Mouse (Mus musculus): Measurements from ENCODE around the gene Zbtb38. TPM values are rescaled to one million over a fixed set of nuclear protein-coding genes. Genes with fewer than 3 reads are reported as not detected.
"Not testable (repeated sequence)": the region's sequence is repeated elsewhere in the genome, so short reads cannot be mapped to it uniquely, and the experiment has no call there.

Gene Zbtb38
- polyA plus RNA-seq, 1 experiment from 2014 or later = 21.0 TPM

GRCm38 (mm10) chr9:96659801-96660200 lies 92.8 kb downstream of the Zbtb38 start:
- no peak for DNase-seq (ENCODE audit: low spot score)
- Histone ChIP-seq H3K4me2 (ENCODE audit: low read length) (no peak overlapping the region), H3K36me3 (ENCODE audit: control insufficient read depth, insufficient read depth, low read length) (no peaks in the 10 kb centered on the region), H3K27me3 (replicated peaks; ENCODE audit: control insufficient read depth, insufficient read depth, low read length) (no peaks in the 10 kb centered on the region), H3K9ac (ENCODE audit: low read length) (no peak overlapping the region), H3K9me3 (ENCODE audit: control insufficient read depth, low read length) (no peaks in the 10 kb centered on the region), H3K4me1 (replicated peaks; ENCODE audit: control insufficient read depth, insufficient read depth, low read length) (no peaks in the 10 kb centered on the region), H3K27ac (ENCODE audit: low read depth) (no peak overlapping the region), H3K4me3 (ENCODE audit: low read depth, low read length) (no peak overlapping the region)
- ATAC-seq (replicated peaks; ENCODE audit: low FRiP score, low TSS enrichment, low read depth) = no peak
- 58% methylated on average over 2 of the region's 2 CpGs for WGBS

GRCm38 (mm10) chr9:96653538-96653937 lies 99.1 kb downstream of the Zbtb38 start:
- no peak for ATAC-seq (replicated peaks; ENCODE audit: low FRiP score, low TSS enrichment, low read depth)
- H3K27me3 ChIP-seq (replicated peaks; ENCODE audit: control insufficient read depth, insufficient read depth, low read length) = no peaks in the 10 kb centered on the region
- no peak overlapping the region for H3K4me3 ChIP-seq (ENCODE audit: low read depth, low read length)
- WGBS = 80% methylated on average over 4 of the region's 4 CpGs
- DNase-seq (ENCODE audit: low spot score) = no peak
- H3K4me1 ChIP-seq (replicated peaks; ENCODE audit: control insufficient read depth, insufficient read depth, low read length) = no peaks in the 10 kb centered on the region
- H3K36me3 ChIP-seq (ENCODE audit: control insufficient read depth, insufficient read depth, low read length) = no peaks in the 10 kb centered on the region
- H3K4me2 ChIP-seq (ENCODE audit: low read length) = no peak overlapping the region
- no peak overlapping the region for H3K9ac ChIP-seq (ENCODE audit: low read length)
- no peaks in the 10 kb centered on the region for H3K9me3 ChIP-seq (ENCODE audit: control insufficient read depth, low read length)
- H3K27ac ChIP-seq (ENCODE audit: low read depth) = no peak overlapping the region

GRCm38 (mm10) chr9:96652763-96653162 lies 99.9 kb downstream of the Zbtb38 start:
- WGBS = 64% methylated on average over 6 of the region's 6 CpGs
- Histone ChIP-seq H3K27me3 (replicated peaks; ENCODE audit: control insufficient read depth, insufficient read depth, low read length) (no peaks in the 10 kb centered on the region), H3K36me3 (ENCODE audit: control insufficient read depth, insufficient read depth, low read length) (no peaks in the 10 kb centered on the region), H3K27ac (ENCODE audit: low read depth) (no peak overlapping the region), H3K4me1 (replicated peaks; ENCODE audit: control insufficient read depth, insufficient read depth, low read length) (no peaks in the 10 kb centered on the region), H3K4me3 (ENCODE audit: low read depth, low read length) (no peak overlapping the region), H3K9me3 (ENCODE audit: control insufficient read depth, low read length) (no peaks in the 10 kb centered on the region), H3K9ac (ENCODE audit: low read length) (no peak overlapping the region), H3K4me2 (ENCODE audit: low read length) (no peak overlapping the region)
- ATAC-seq (replicated peaks; ENCODE audit: low FRiP score, low TSS enrichment, low read depth) (no peak), DNase-seq (ENCODE audit: low spot score) (no peak)

GRCm38 (mm10) chr9:96650807-96651206 lies 101.8 kb downstream of the Zbtb38 start:
- DNase-seq (ENCODE audit: low spot score) (no peak), ATAC-seq (replicated peaks; ENCODE audit: low FRiP score, low TSS enrichment, low read depth) (no peak)
- H3K36me3 ChIP-seq (ENCODE audit: control insufficient read depth, insufficient read depth, low read length) = no peaks in the 10 kb centered on the region
- no peaks in the 10 kb centered on the region for H3K27me3 ChIP-seq (replicated peaks; ENCODE audit: control insufficient read depth, insufficient read depth, low read length)
- H3K27ac ChIP-seq (ENCODE audit: low read depth) = no peak overlapping the region
- no peak overlapping the region for H3K4me2 ChIP-seq (ENCODE audit: low read length)
- H3K4me1 ChIP-seq (replicated peaks; ENCODE audit: control insufficient read depth, insufficient read depth, low read length) = no peaks in the 10 kb centered on the region
- no peak overlapping the region for H3K9ac ChIP-seq (ENCODE audit: low read length)
- WGBS = 70% methylated on average over 7 of the region's 7 CpGs
- H3K9me3 ChIP-seq (ENCODE audit: control insufficient read depth, low read length) = no peaks in the 10 kb centered on the region
- no peak overlapping the region for H3K4me3 ChIP-seq (ENCODE audit: low read depth, low read length)

GRCm38 (mm10) chr9:96649924-96650323 lies 102.7 kb downstream of the Zbtb38 start:
- no peak overlapping the region for H3K9ac ChIP-seq (ENCODE audit: low read length)
- no peak overlapping the region for H3K4me3 ChIP-seq (ENCODE audit: low read depth, low read length)
- H3K9me3 ChIP-seq (ENCODE audit: control insufficient read depth, low read length) = no peaks in the 10 kb centered on the region
- DNase-seq (ENCODE audit: low spot score) (peak; percentile 64), ATAC-seq (replicated peaks; ENCODE audit: low FRiP score, low TSS enrichment, low read depth) (peak; percentile 94)
- H3K4me2 ChIP-seq (ENCODE audit: low read length) = no peak overlapping the region
- WGBS = 55% methylated on average over 9 of the region's 9 CpGs
- H3K4me1 ChIP-seq (replicated peaks; ENCODE audit: control insufficient read depth, insufficient read depth, low read length) = no peaks in the 10 kb centered on the region
- H3K36me3 ChIP-seq (ENCODE audit: control insufficient read depth, insufficient read depth, low read length) = no peaks in the 10 kb centered on the region
- H3K27ac ChIP-seq (ENCODE audit: low read depth) = no peak overlapping the region
- H3K27me3 ChIP-seq (replicated peaks; ENCODE audit: control insufficient read depth, insufficient read depth, low read length) = no peaks in the 10 kb centered on the region

GRCm38 (mm10) chr9:96649362-96649761 lies 103.3 kb downstream of the Zbtb38 start:
- ATAC-seq (replicated peaks; ENCODE audit: low FRiP score, low TSS enrichment, low read depth) = no peak
- 92% methylated on average over 4 of the region's 4 CpGs for WGBS
- H3K27me3 ChIP-seq (replicated peaks; ENCODE audit: control insufficient read depth, insufficient read depth, low read length) = no peaks in the 10 kb centered on the region

GRCm38 (mm10) chr9:96646668-96647295 lies 105.8 kb downstream of the Zbtb38 start:
- 61% methylated on average over 2 of the region's 2 CpGs for WGBS
- H3K9ac ChIP-seq (ENCODE audit: low read length) = no peak overlapping the region
- H3K4me2 ChIP-seq (ENCODE audit: low read length) = no peak overlapping the region
- no peaks in the 10 kb centered on the region for H3K27me3 ChIP-seq (replicated peaks; ENCODE audit: control insufficient read depth, insufficient read depth, low read length)
- no peaks in the 10 kb centered on the region for H3K4me1 ChIP-seq (replicated peaks; ENCODE audit: control insufficient read depth, insufficient read depth, low read length)
- no peaks in the 10 kb centered on the region for H3K9me3 ChIP-seq (ENCODE audit: control insufficient read depth, low read length)
- no peak overlapping the region for H3K4me3 ChIP-seq (ENCODE audit: low read depth, low read length)
- DNase-seq (ENCODE audit: low spot score) (no peak), ATAC-seq (replicated peaks; ENCODE audit: low FRiP score, low TSS enrichment, low read depth) (no peak)
- no peak overlapping the region for H3K27ac ChIP-seq (ENCODE audit: low read depth)
- no peaks in the 10 kb centered on the region for H3K36me3 ChIP-seq (ENCODE audit: control insufficient read depth, insufficient read depth, low read length)

More at GRCm38 (mm10) chr9:96649362-96649761, 103.3 kb downstream of the Zbtb38 start:
- Histone ChIP-seq H3K4me3 (ENCODE audit: low read depth, low read length) (no peak overlapping the region), H3K9ac (ENCODE audit: low read length) (no peak overlapping the region), H3K27ac (ENCODE audit: low read depth) (no peak overlapping the region), H3K4me2 (ENCODE audit: low read length) (no peak overlapping the region), H3K36me3 (ENCODE audit: control insufficient read depth, insufficient read depth, low read length) (no peaks in the 10 kb centered on the region), H3K4me1 (replicated peaks; ENCODE audit: control insufficient read depth, insufficient read depth, low read length) (no peaks in the 10 kb centered on the region), H3K9me3 (ENCODE audit: control insufficient read depth, low read length) (no peaks in the 10 kb centered on the region)
- DNase-seq (ENCODE audit: low spot score) = no peak

- 84% methylated on average over 2 of the region's 2 CpGs for WGBS
Observed at GRCm38 (mm10) chr9:96644840-96645239, 107.8 kb downstream of the Zbtb38 start.

GRCm38 (mm10) chr9:96644002-96644401 lies 108.6 kb downstream of the Zbtb38 start:
- not testable (repeated sequence) for H3K36me3 ChIP-seq (ENCODE audit: control insufficient read depth, insufficient read depth, low read length); H3K9ac ChIP-seq (ENCODE audit: low read length); H3K4me3 ChIP-seq (ENCODE audit: low read depth, low read length); H3K4me1 ChIP-seq (replicated peaks; ENCODE audit: control insufficient read depth, insufficient read depth, low read length); ATAC-seq (replicated peaks; ENCODE audit: low FRiP score, low TSS enrichment, low read depth); H3K27me3 ChIP-seq (replicated peaks; ENCODE audit: control insufficient read depth, insufficient read depth, low read length); DNase-seq (ENCODE audit: low spot score); H3K4me2 ChIP-seq (ENCODE audit: low read length); H3K27ac ChIP-seq (ENCODE audit: low read depth); H3K9me3 ChIP-seq (ENCODE audit: control insufficient read depth, low read length)
- 85% methylated on average over 3 of the region's 3 CpGs for WGBS

More at GRCm38 (mm10) chr9:96644840-96645239, 107.8 kb downstream of the Zbtb38 start:
- no peaks in the 10 kb centered on the region for H3K4me1 ChIP-seq (replicated peaks; ENCODE audit: control insufficient read depth, insufficient read depth, low read length)
- DNase-seq (ENCODE audit: low spot score) (no peak), ATAC-seq (replicated peaks; ENCODE audit: low FRiP score, low TSS enrichment, low read depth) (no peak)
- H3K4me3 ChIP-seq (ENCODE audit: low read depth, low read length) = no peak overlapping the region
- H3K9ac ChIP-seq (ENCODE audit: low read length) = no peak overlapping the region
- no peaks in the 10 kb centered on the region for H3K9me3 ChIP-seq (ENCODE audit: control insufficient read depth, low read length)
- H3K27ac ChIP-seq (ENCODE audit: low read depth) = no peak overlapping the region
- no peaks in the 10 kb centered on the region for H3K27me3 ChIP-seq (replicated peaks; ENCODE audit: control insufficient read depth, insufficient read depth, low read length)
- H3K4me2 ChIP-seq (ENCODE audit: low read length) = no peak overlapping the region
- H3K36me3 ChIP-seq (ENCODE audit: control insufficient read depth, insufficient read depth, low read length) = no peaks in the 10 kb centered on the region
